Mouse (Mus musculus) olfactory bulb, adult 2 months (tissue): ENCODE results near the gene Zbtb45.

Source experiments
- CTCF ChIP-seq: fragments of 200-500 bp; IDR thresholded peaks from 2 replicates; pipeline ENCODE4 v1.5.1; 2012; ENCODE audit warnings: low read depth, mild to moderate bottlenecking, low read length, moderate library complexity; ENCODE audit not compliant: insufficient read depth
- POLR2A ChIP-seq: fragments of 200-500 bp; IDR thresholded peaks from 2 replicates; pipeline ENCODE4 v1.6.1; 2012; ENCODE audit warnings: mild to moderate bottlenecking, low read depth, low read length, moderate library complexity; ENCODE audit not compliant: insufficient read depth

DNA sequence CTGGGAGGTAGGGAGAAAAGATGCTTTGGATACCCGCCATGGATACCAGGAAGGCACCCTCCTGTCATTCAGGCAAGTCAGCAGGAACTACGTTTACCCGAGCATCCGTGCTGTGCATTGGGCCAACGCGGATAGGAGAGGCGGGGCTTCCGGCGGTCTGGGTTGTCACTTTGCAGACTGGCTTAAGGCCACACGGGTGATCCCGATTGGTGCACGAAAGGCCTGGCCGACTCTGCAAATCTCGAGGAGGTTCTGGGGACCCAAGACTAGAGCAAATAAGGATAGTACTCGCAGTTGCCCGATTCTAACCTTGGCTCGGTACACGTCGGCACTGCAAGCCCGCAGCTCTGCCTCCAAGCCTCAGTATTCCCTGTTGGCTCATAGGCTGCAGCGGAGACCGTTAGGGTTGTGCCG is 44.1 kb downstream of the Zbtb45 start, which contains the start of gene Zfp324:
- TF ChIP-seq CTCF (peak; percentile 9; the same call in 1 of the 2 replicates), POLR2A (peak; percentile 39)
